In genomic region chr4:141664011-141664745, GRCm38 (mm10) we compare ENCODE assay signal across 8 mouse cellular contexts. TPM values are rescaled to one million over a fixed set of nuclear protein-coding genes. Genes with fewer than 3 reads are reported as not detected.
DNase-seq lines count a peak whose midpoint lies in the region; ATAC-seq and TF ChIP-seq lines count a peak whose summit lies in the region.

No protein-coding gene starts in this region.

- H3K36me3 ChIP-seq in E14TG2a.4 (ENCODE audit: insufficient read depth, low read length), result 0 out of 2 replicates have a peak, but pooled peaks cover under 1% of the 10 kb centered on the region
- H3K36me3 ChIP-seq in forebrain, embryonic 11.5 days (ENCODE audit: control insufficient read depth, insufficient read depth, low read length), result no peaks in the 10 kb centered on the region; the same call in 1 of the 2 replicates
- no peaks in the 10 kb centered on the region for H3K36me3 ChIP-seq in lung, embryonic 16.5 days (ENCODE audit: control insufficient read depth, insufficient read depth, low read length)

- H3K4me1 ChIP-seq in E14TG2a.4 (replicated peaks; ENCODE audit: low read depth, low read length), result peaks cover 44% of the 10 kb centered on the region
- peaks cover 11% of the 10 kb centered on the region for H3K4me1 ChIP-seq in forebrain, embryonic 11.5 days (replicated peaks; ENCODE audit: control insufficient read depth, insufficient read depth, low read length)
- peaks cover 15% of the 10 kb centered on the region for H3K4me1 ChIP-seq in lung, embryonic 16.5 days (replicated peaks; ENCODE audit: control insufficient read depth, insufficient read depth, low read length)

- peaks cover 35% of the 10 kb centered on the region for H3K27me3 ChIP-seq in E14TG2a.4 (ENCODE audit: insufficient read depth, low read length)
- no peaks in the 10 kb centered on the region for H3K27me3 ChIP-seq in forebrain, embryonic 11.5 days (ENCODE audit: control insufficient read depth, insufficient read depth, low read length)
- no peaks in the 10 kb centered on the region for H3K27me3 ChIP-seq in lung, embryonic 16.5 days (ENCODE audit: control insufficient read depth, insufficient read depth, low read depth, low read length)

- peak overlapping the region; percentile 78 for H3K4me3 ChIP-seq in E14TG2a.4 (replicated peaks; ENCODE audit: low read length)
- peak overlapping the region; percentile 81 for H3K4me3 ChIP-seq in forebrain, embryonic 11.5 days (ENCODE audit: low read depth, low read length)
- peak overlapping the region; percentile 72 for H3K4me3 ChIP-seq in lung, embryonic 16.5 days (ENCODE audit: low read length)

- no peaks in the 10 kb centered on the region for H3K9me3 ChIP-seq in E14TG2a.4 (ENCODE audit: low read length)
- no peaks in the 10 kb centered on the region for H3K9me3 ChIP-seq in forebrain, embryonic 11.5 days (ENCODE audit: control insufficient read depth, low read length)
- H3K9me3 ChIP-seq in lung, embryonic 16.5 days (ENCODE audit: control insufficient read depth, low read length), result no peaks in the 10 kb centered on the region

- peak; percentile 47 for DNase-seq in c-Kit-positive CD71-positive TER-119-negative erythroid progenitor cells, embryonic 14.5 days (ENCODE audit: low read depth)
- peak; percentile 82 for DNase-seq in forebrain, embryonic 11.5 days (ENCODE audit: low spot score)
- DNase-seq in heart, postnatal 14 days, result peak; percentile 87
- peak; percentile 32 for DNase-seq in large intestine, adult 2 months (ENCODE audit: low read depth, low spot score)
- peak; percentile 64 for DNase-seq in ovary, adult 18-20 months (ENCODE audit: low spot score)
- DNase-seq in thymus, postnatal 10 days (ENCODE audit: low spot score in 2 of 2), result peak; percentile 43 to 64

- H3K9ac ChIP-seq in forebrain, embryonic 11.5 days (ENCODE audit: low read length), result peak overlapping the region; percentile 96
- H3K9ac ChIP-seq in lung, embryonic 16.5 days (ENCODE audit: low read length), result peak overlapping the region; percentile 84

- WGBS in forebrain, embryonic 11.5 days, result 1% methylated on average over 59 of the region's 60 CpGs
- WGBS in large intestine, adult 2 months, result 1% methylated on average over 60 of the region's 60 CpGs
- WGBS in lung, embryonic 16.5 days, result under 1% methylated on average over 48 of the region's 60 CpGs

- no peak for TF ChIP-seq CTCF in E14TG2a.4 (conservative IDR thresholded peaks at IDR 0.05; ENCODE audit: low read length)

- ATAC-seq in forebrain, embryonic 11.5 days (replicated peaks; ENCODE audit: low FRiP score), result peak; percentile 76
- ATAC-seq in lung, embryonic 16.5 days (ENCODE audit: low read depth), result peak; percentile 88

- intact Hi-C loops in heart, postnatal 14 days (cut with DNase I), result loop anchor here (2.0 kb wide), 1 partner anchor 57 kb away; no protein-coding TSS in a partner anchor

- no peak overlapping the region for H3K27ac ChIP-seq in forebrain, embryonic 11.5 days (ENCODE audit: low read depth, low read length)
- H3K27ac ChIP-seq in lung, embryonic 16.5 days (ENCODE audit: low read length), result peak overlapping the region; percentile 36

- H3K4me2 ChIP-seq in forebrain, embryonic 11.5 days (ENCODE audit: low read depth, low read length, severe bottlenecking), result peak overlapping the region; percentile 90
- peak overlapping the region; percentile 93 for H3K4me2 ChIP-seq in lung, embryonic 16.5 days (ENCODE audit: low read depth, low read length)

RNA-seq across cellular contexts. Expression of gene Plekhm2, which starts 0.5 kb away (rescaled TPM):
- polyA plus RNA-seq in forebrain, embryonic 11.5 days (2014; fragmentation: Nextera tagmentation; extraction: Ambion mirVana), result 4.2 and 4.6 TPM in 2 replicates
- total RNA-seq in heart, postnatal 14 days (2021), result 100 to 1,000 TPM; 101 to 103 TPM
- polyA plus RNA-seq in large intestine, adult 2 months (2012; rRNA removed), result 11.7 and 16.7 TPM in 2 replicates
- polyA plus RNA-seq in lung, embryonic 16.5 days (2015; fragmentation: Nextera tagmentation; extraction: Ambion mirVana), result 5.7 and 6.9 TPM in 2 replicates

RNA-seq across cellular contexts. Expression of gene Rsc1a1, which starts 21.2 kb away (rescaled TPM):
- polyA plus RNA-seq in forebrain, embryonic 11.5 days (2014; fragmentation: Nextera tagmentation; extraction: Ambion mirVana), result 2.4 TPM in 1 of 2 replicates, not detected in the other
- total RNA-seq in heart, postnatal 14 days (2021), result not detected
- 13.5 and 19.5 TPM in 2 replicates for polyA plus RNA-seq in large intestine, adult 2 months (2012; rRNA removed)
- not detected in 2 replicates for polyA plus RNA-seq in lung, embryonic 16.5 days (2015; fragmentation: Nextera tagmentation; extraction: Ambion mirVana)

RNA-seq across cellular contexts. Expression of gene Slc25a34, which starts 40.6 kb away (rescaled TPM):
- 0.13 TPM in 1 of 2 replicates, not detected in the other for polyA plus RNA-seq in forebrain, embryonic 11.5 days (2014; fragmentation: Nextera tagmentation; extraction: Ambion mirVana)
- 100 to 1,000 TPM; 121 TPM for total RNA-seq in heart, postnatal 14 days (2021)
- polyA plus RNA-seq in large intestine, adult 2 months (2012; rRNA removed), result 7.4 and 16.4 TPM in 2 replicates
- 0.18 and 0.20 TPM in 2 replicates for polyA plus RNA-seq in lung, embryonic 16.5 days (2015; fragmentation: Nextera tagmentation; extraction: Ambion mirVana)

RNA-seq across cellular contexts. Expression of gene Tmem82, which starts 45.7 kb away (rescaled TPM):
- 0.28 TPM in 1 of 2 replicates, not detected in the other for polyA plus RNA-seq in forebrain, embryonic 11.5 days (2014; fragmentation: Nextera tagmentation; extraction: Ambion mirVana)
- total RNA-seq in heart, postnatal 14 days (2021), result 10 to 100 TPM; 30.1 to 35.4 TPM
- polyA plus RNA-seq in large intestine, adult 2 months (2012; rRNA removed), result 37.3 and 60.7 TPM in 2 replicates
- polyA plus RNA-seq in lung, embryonic 16.5 days (2015; fragmentation: Nextera tagmentation; extraction: Ambion mirVana), result 0.99 and 1.1 TPM in 2 replicates

RNA-seq across cellular contexts. Expression of gene Fblim1, which starts 58.3 kb away (rescaled TPM):
- polyA plus RNA-seq in forebrain, embryonic 11.5 days (2014; fragmentation: Nextera tagmentation; extraction: Ambion mirVana), result 21.4 and 24.8 TPM in 2 replicates
- total RNA-seq in heart, postnatal 14 days (2021), result 100 to 1,000 TPM; 299 to 338 TPM
- 68.0 and 133 TPM in 2 replicates for polyA plus RNA-seq in large intestine, adult 2 months (2012; rRNA removed)
- polyA plus RNA-seq in lung, embryonic 16.5 days (2015; fragmentation: Nextera tagmentation; extraction: Ambion mirVana), result 71.4 and 76.1 TPM in 2 replicates

Comparison
In these comparisons a context has a peak if more than half of its experiments do, and no peak if none do; other contexts are left out.
1. DNase-seq: peak in every context shown above with its lines; median percentile 87 in heart, postnatal 14 days; 82 in forebrain, embryonic 11.5 days; 64 in ovary, adult 18-20 months; 54 in thymus, postnatal 10 days; 47 in c-Kit-positive CD71-positive TER-119-negative erythroid progenitor cells, embryonic 14.5 days; 32 in large intestine, adult 2 months.